In genomic region chr9:61840353-61840752, GRCm38 (mm10) we compare ENCODE assay signal across 19 mouse cellular contexts.
"Had no signal": no experiment of that assay in that cellular context is flagged by ENCODE, and none has a peak within 500 bp of the region (broad histone marks: within the 10 kb centered on the region; RNA-seq: fewer than 3 reads in every experiment).

No protein-coding gene starts in this region.

- H3K4me3 ChIP-seq: left cerebral cortex, adult 2 months; limb, embryonic 12.5 days; liver, embryonic 12.5 days; liver, embryonic 15.5 days; midbrain, embryonic 12.5 days; midbrain, embryonic 15.5 days; neural tube, embryonic 12.5 days; neural tube, embryonic 15.5 days had no signal

- H3K9me3 ChIP-seq: limb, embryonic 12.5 days; liver, embryonic 12.5 days; liver, embryonic 15.5 days; midbrain, embryonic 12.5 days; midbrain, embryonic 15.5 days; neural tube, embryonic 12.5 days; neural tube, embryonic 15.5 days had no signal

- H3K4me1 ChIP-seq: liver, embryonic 12.5 days; midbrain, embryonic 15.5 days; neural tube, embryonic 12.5 days; neural tube, embryonic 15.5 days had no signal

- DNase-seq: kidney, adult 2 months; kidney, postnatal 25 days; layer of hippocampus, postnatal 36 days; liver; right cerebral cortex, adult 18-20 months; right cerebral cortex, postnatal 14 days; right cerebral cortex, postnatal 4 days; thymus, postnatal 25 days had no signal

- H3K4me2 ChIP-seq: limb, embryonic 12.5 days; liver, embryonic 12.5 days; liver, embryonic 15.5 days; midbrain, embryonic 12.5 days; midbrain, embryonic 15.5 days; neural tube, embryonic 12.5 days; neural tube, embryonic 15.5 days had no signal

- H3K9ac ChIP-seq: limb, embryonic 12.5 days; liver, embryonic 12.5 days; liver, embryonic 15.5 days; midbrain, embryonic 12.5 days; midbrain, embryonic 15.5 days; neural tube, embryonic 12.5 days; neural tube, embryonic 15.5 days had no signal

- H3K27me3 ChIP-seq: liver, embryonic 15.5 days; midbrain, embryonic 12.5 days; midbrain, embryonic 15.5 days; neural tube, embryonic 12.5 days had no signal

- ATAC-seq: hindbrain, postnatal 0 days; intestine, postnatal 0 days; liver, embryonic 12.5 days; midbrain, embryonic 15.5 days had no signal

- H3K36me3 ChIP-seq: limb, embryonic 12.5 days; liver, embryonic 12.5 days; liver, embryonic 15.5 days; midbrain, embryonic 12.5 days; midbrain, embryonic 15.5 days; neural tube, embryonic 12.5 days; neural tube, embryonic 15.5 days had no signal

- H3K27ac ChIP-seq: hindbrain, postnatal 0 days; kidney, postnatal 0 days; left cerebral cortex, adult 2 months; limb, embryonic 12.5 days; liver, embryonic 12.5 days; liver, embryonic 15.5 days; midbrain, embryonic 12.5 days; midbrain, embryonic 15.5 days; neural tube, embryonic 12.5 days; neural tube, embryonic 15.5 days had no signal
